Mouse (Mus musculus) ES-Bruce4 (cell line): Measurements from ENCODE around the gene Hipk2. TPM values are rescaled to one million over a fixed set of nuclear protein-coding genes. Genes with fewer than 3 reads are reported as not detected.
A peak's percentile ranks its signal among the peaks of the same experiment; 100 is the strongest.

Experiments
- H3K27ac ChIP-seq: 2 replicates; pipeline ENCODE4 v1.5.1; 2012; ENCODE audit warnings: low read length, inconsistent platforms; ENCODE audit not compliant: insufficient read depth
- H3K27me3 ChIP-seq: 2 replicates; pipeline ENCODE4 v1.6.1; 2012; ENCODE audit warnings: mild to moderate bottlenecking, low read length, inconsistent platforms; ENCODE audit not compliant: control insufficient read depth, poor library complexity, insufficient read depth, severe bottlenecking
- H3K36me3 ChIP-seq: 2 replicates; pipeline ENCODE4 v1.6.1; 2012; ENCODE audit warnings: inconsistent platforms, mild to moderate bottlenecking, low read length, moderate library complexity; ENCODE audit not compliant: control insufficient read depth, poor library complexity, insufficient read depth, severe bottlenecking
- H3K4me1 ChIP-seq: one replicate; pipeline ENCODE4 v1.8.1; 2011; ENCODE audit warnings: low read length; ENCODE audit not compliant: control insufficient read depth, insufficient read depth
- H3K4me3 ChIP-seq: 2 replicates; pipeline ENCODE4 v1.5.1; 2011; ENCODE audit warnings: low read depth, mild to moderate bottlenecking, low read length
- H3K9ac ChIP-seq: 2 replicates; pipeline ENCODE4 v1.6.1; 2012; ENCODE audit warnings: low read depth, mild to moderate bottlenecking, inconsistent platforms; ENCODE audit not compliant: poor library complexity, severe bottlenecking
- H3K9me3 ChIP-seq: replicated peaks from 2 replicates; pipeline ENCODE4 v1.6.1; 2012; ENCODE audit warnings: mild to moderate bottlenecking, low read length, inconsistent platforms; ENCODE audit not compliant: control insufficient read depth, poor library complexity, insufficient read depth, severe bottlenecking
- CTCF ChIP-seq: IDR thresholded peaks from one replicate; pipeline ENCODE4 v1.8.1; 2011; ENCODE audit warnings: low read depth, low read length
- EP300 ChIP-seq: IDR thresholded peaks from 2 replicates; pipeline ENCODE4 v1.6.1; 2011; ENCODE audit warnings: low read depth, low read length; ENCODE audit not compliant: insufficient read depth
- POLR2A ChIP-seq: IDR thresholded peaks from one replicate; pipeline ENCODE4 v1.8.1; 2011; ENCODE audit warnings: low read length; ENCODE audit not compliant: insufficient read depth
- polyA plus RNA-seq: library from polyadenylated mRNA; stranded (reverse); fragments of >200 nt; gene quantifications from 2 replicates; pipeline ENCODE4 v1.2.4, GENCODE M21; 2011; ENCODE audit warnings: low read depth; ENCODE audit not compliant: missing spikeins, insufficient read depth, insufficient read length

The Hipk2 gene
- polyA plus RNA-seq, 1 experiment: 17.8 TPM

GRCm38 (mm10) chr6:38915776-38916175 is 39.8 kb upstream of the Hipk2 start:
- no peaks in the 10 kb centered on the region for H3K9me3 ChIP-seq
- no peak overlapping the region for H3K9ac ChIP-seq
- H3K27me3 ChIP-seq: no peaks in the 10 kb centered on the region
- no peak overlapping the region for H3K4me3 ChIP-seq
- H3K4me1 ChIP-seq: peaks cover 2% of the 10 kb centered on the region
- H3K36me3 ChIP-seq: no peaks in the 10 kb centered on the region
- TF ChIP-seq POLR2A (no peak), EP300 (no peak), CTCF (no peak)
- H3K27ac ChIP-seq: no peak overlapping the region

- Histone ChIP-seq H3K4me1 (peaks cover 2% of the 10 kb centered on the region), H3K9me3 (no peaks in the 10 kb centered on the region), H3K4me3 (no peak overlapping the region), H3K36me3 (no peaks in the 10 kb centered on the region), H3K27ac (no peak overlapping the region), H3K9ac (no peak overlapping the region), H3K27me3 (no peaks in the 10 kb centered on the region)
- no peak for TF ChIP-seq EP300
- no peak for TF ChIP-seq POLR2A
Measured at GRCm38 (mm10) chr6:38914181-38914580, 38.2 kb upstream of the Hipk2 start.

DNA sequence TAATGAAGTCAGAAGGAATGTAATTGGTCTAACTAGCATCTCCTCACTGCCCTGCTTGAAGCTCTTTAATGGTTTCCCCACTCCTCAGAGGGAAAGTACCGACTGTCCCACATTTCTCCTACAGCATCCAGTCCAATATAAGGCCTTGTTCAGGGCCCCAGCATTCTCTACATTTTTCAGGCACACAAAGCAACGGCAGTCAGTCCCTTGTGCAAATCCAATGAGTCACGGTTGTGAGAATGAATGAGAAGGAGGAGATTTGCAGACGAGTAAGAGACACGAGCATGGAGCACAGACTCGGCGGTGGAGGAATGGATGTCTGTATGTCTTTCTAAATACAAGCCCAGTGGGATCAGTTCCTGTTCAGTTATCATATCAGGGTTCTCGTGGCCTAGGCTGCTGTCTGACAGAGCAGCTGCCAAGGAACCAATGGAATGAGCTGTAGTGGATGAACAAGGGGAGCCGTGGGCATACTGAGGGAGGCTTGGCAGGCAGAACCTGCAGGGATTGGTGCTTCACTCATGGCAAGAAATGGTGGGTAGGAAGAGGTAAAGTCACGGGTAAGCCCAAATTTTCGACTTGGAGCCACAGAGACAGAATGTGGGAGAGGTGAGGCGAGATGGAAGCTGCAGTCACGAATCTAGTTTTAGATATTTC is 37.5 kb upstream of the Hipk2 start:
- Histone ChIP-seq H3K27me3 (no peaks in the 10 kb centered on the region), H3K9ac (no peak overlapping the region), H3K27ac (no peak overlapping the region), H3K36me3 (no peaks in the 10 kb centered on the region), H3K4me1 (peaks cover 2% of the 10 kb centered on the region), H3K9me3 (no peaks in the 10 kb centered on the region), H3K4me3 (no peak overlapping the region)
- no peak for TF ChIP-seq POLR2A
- no peak for TF ChIP-seq CTCF
- TF ChIP-seq EP300: no peak

DNA sequence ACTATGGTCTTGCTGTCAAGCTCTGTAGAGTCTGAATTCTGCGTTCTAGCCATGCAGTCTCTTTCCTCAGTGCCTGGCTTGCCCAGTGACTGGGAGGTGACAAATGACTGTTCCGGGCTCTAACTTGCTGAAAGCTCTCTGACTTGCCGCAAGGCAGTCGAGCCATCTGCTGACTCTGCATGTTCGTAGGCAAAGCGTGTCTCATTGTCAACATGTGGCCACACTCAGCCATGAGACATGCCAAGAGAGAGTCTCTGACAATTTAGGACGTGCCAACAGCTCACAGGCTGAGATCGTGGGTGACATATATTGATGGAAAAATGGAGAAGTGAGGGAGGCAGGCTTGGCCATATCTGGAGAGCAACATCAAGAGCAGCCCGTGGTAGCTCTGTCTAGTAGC is 36.9 kb upstream of the Hipk2 start:
- Histone ChIP-seq H3K27ac (no peak overlapping the region), H3K4me3 (no peak overlapping the region), H3K36me3 (no peaks in the 10 kb centered on the region), H3K9me3 (no peaks in the 10 kb centered on the region), H3K4me1 (peaks cover 2% of the 10 kb centered on the region), H3K27me3 (no peaks in the 10 kb centered on the region), H3K9ac (no peak overlapping the region)
- TF ChIP-seq POLR2A: no peak
- TF ChIP-seq CTCF: no peak
- no peak for TF ChIP-seq EP300

DNA sequence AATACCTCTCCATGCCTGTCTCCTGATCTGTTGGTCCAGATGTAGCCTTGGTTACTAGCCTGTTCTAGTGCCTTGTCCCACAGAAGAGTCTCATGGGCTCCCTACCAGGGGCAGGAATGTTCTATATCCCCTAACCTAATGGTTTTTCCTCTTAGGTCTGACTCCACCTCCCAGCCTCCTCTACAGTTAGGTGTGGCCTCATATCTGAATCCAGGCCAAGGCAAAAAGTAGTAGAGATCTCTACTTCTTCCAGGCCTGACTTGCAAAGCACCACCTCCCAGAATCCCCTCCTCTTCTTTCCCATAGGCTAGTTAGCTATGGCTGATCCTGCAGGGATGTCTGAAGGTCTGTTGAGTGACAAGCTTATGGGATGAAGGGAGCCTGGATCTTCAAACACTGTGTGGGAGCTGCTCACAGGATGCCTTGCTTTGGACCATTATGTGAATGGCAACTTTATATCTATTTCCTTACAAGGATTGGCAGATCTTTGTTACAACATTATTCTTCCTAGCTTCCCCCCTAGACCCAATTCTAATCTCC is 36.2 kb upstream of the Hipk2 start:
- no peaks in the 10 kb centered on the region for H3K36me3 ChIP-seq
- TF ChIP-seq CTCF: no peak
- H3K4me1 ChIP-seq: peaks cover 2% of the 10 kb centered on the region
- no peak overlapping the region for H3K27ac ChIP-seq
- no peak overlapping the region for H3K4me3 ChIP-seq
- H3K9ac ChIP-seq: no peak overlapping the region
- no peaks in the 10 kb centered on the region for H3K9me3 ChIP-seq
- H3K27me3 ChIP-seq: no peaks in the 10 kb centered on the region

- Histone ChIP-seq H3K9me3 (no peaks in the 10 kb centered on the region), H3K4me3 (no peak overlapping the region), H3K27ac (no peak overlapping the region), H3K27me3 (no peaks in the 10 kb centered on the region), H3K9ac (no peak overlapping the region), H3K4me1 (peaks cover 4% of the 10 kb centered on the region), H3K36me3 (no peaks in the 10 kb centered on the region)
- TF ChIP-seq CTCF: peak; percentile 54
- no peak for TF ChIP-seq POLR2A
Measured at GRCm38 (mm10) chr6:38910828-38911559, 35.0 kb upstream of the Hipk2 start.
